Mouse (Mus musculus) hindbrain, embryonic 13.5 days (tissue): Measurements from ENCODE around the gene Cbr1. TPM values are rescaled to one million over a fixed set of nuclear protein-coding genes. Genes with fewer than 3 reads are reported as not detected.

Experiments used
- ATAC-seq: fragments of 200-750 bp; cut with Nextera tagmentation; 2 replicates; pipeline ENCODE4 v1.8.0; 2017; ENCODE audit warnings: moderate TSS enrichment; ENCODE audit not compliant: low FRiP score
- H3K27ac ChIP-seq: fragments of 300-500 bp; sonication (generic); 2 replicates; pipeline ENCODE4 v1.5.1; 2015; ENCODE audit warnings: inconsistent platforms, mild to moderate bottlenecking, moderate library complexity
- H3K27me3 ChIP-seq: fragments of 300-500 bp; sonication (generic); 2 replicates; pipeline ENCODE4 v1.6.1; 2015; ENCODE audit warnings: mild to moderate bottlenecking, inconsistent platforms
- H3K36me3 ChIP-seq: fragments of 300-500 bp; sonication (generic); 2 replicates; pipeline ENCODE4 v1.6.1; 2015; ENCODE audit warnings: mild to moderate bottlenecking, inconsistent platforms
- H3K4me1 ChIP-seq: fragments of 300-500 bp; sonication (generic); replicated peaks from 2 replicates; pipeline ENCODE4 v1.6.1; 2015; ENCODE audit warnings: inconsistent platforms
- H3K4me2 ChIP-seq: fragments of 300-500 bp; sonication (generic); 2 replicates; pipeline ENCODE4 v1.6.1; 2015; ENCODE audit warnings: inconsistent platforms, mild to moderate bottlenecking, moderate library complexity
- H3K4me3 ChIP-seq: fragments of 300-500 bp; sonication (generic); 2 replicates; pipeline ENCODE4 v1.5.1; 2015; ENCODE audit warnings: mild to moderate bottlenecking, inconsistent platforms
- H3K9ac ChIP-seq: fragments of 300-500 bp; sonication (generic); 2 replicates; pipeline ENCODE4 v1.6.1; 2015; ENCODE audit warnings: mild to moderate bottlenecking, inconsistent platforms
- H3K9me3 ChIP-seq: fragments of 300-500 bp; sonication (generic); 2 replicates; pipeline ENCODE4 v1.6.1; 2016; ENCODE audit warnings: inconsistent platforms
- WGBS: fragments of 180-500 bp; shearing (Covaris S2); methylation state at CpG from one replicate; pipeline ENCODE4 v1.1.7; 2015; 5-methylcytosine and 5-hydroxymethylcytosine counted together
- polyA plus RNA-seq: library from polyadenylated mRNA; unstranded; fragments of >200 nt; fragmentation: Nextera tagmentation; extraction: Ambion mirVana; gene quantifications from 2 replicates; pipeline ENCODE4 v1.2.1, GENCODE M21; 2015

The Cbr1 gene
- polyA plus RNA-seq = 150 and 162 TPM in 2 replicates

- Histone ChIP-seq H3K4me1 (peaks cover 38% of the 10 kb centered on the region), H3K9me3 (no peaks in the 10 kb centered on the region), H3K27ac (peak within 1 kb of the TSS; percentile 96), H3K9ac (peak within 1 kb of the TSS; percentile 79), H3K4me3 (peak within 1 kb of the TSS; percentile 63), H3K27me3 (peaks cover 3% of the 10 kb centered on the region; the same call in 1 of the 2 replicates), H3K4me2 (peak within 1 kb of the TSS; percentile 80), H3K36me3 (peaks cover 11% of the 10 kb centered on the region)
- ATAC-seq = no peak
- 60% methylated on average over 4 of the region's 4 CpGs for WGBS
Measured at GRCm38 (mm10) chr16:93605553-93605952, at the start of gene Cbr1. Cbr1 (plus strand) TSS chr16:93605853.

GRCm38 (mm10) chr16:93557646-93558045 lies 48.0 kb upstream of the Cbr1 start:
- Histone ChIP-seq H3K27me3 (0 out of 2 replicates have a peak, but pooled peaks cover 7% of the 10 kb centered on the region), H3K9ac (no peak overlapping the region), H3K4me1 (0 out of 2 replicates have a peak, but pooled peaks cover 4% of the 10 kb centered on the region), H3K36me3 (no peaks in the 10 kb centered on the region), H3K4me3 (no peak overlapping the region), H3K9me3 (no peaks in the 10 kb centered on the region), H3K27ac (no peak overlapping the region), H3K4me2 (no peak overlapping the region)
- ATAC-seq = no peak
- WGBS = 74% methylated on average over 8 of the region's 8 CpGs

- ATAC-seq = no peak
- no peak overlapping the region for H3K27ac ChIP-seq
- H3K36me3 ChIP-seq = no peaks in the 10 kb centered on the region
- 0 out of 2 replicates have a peak, but pooled peaks cover 4% of the 10 kb centered on the region for H3K4me1 ChIP-seq
- no peak overlapping the region for H3K9ac ChIP-seq
- H3K4me3 ChIP-seq = no peak overlapping the region
- WGBS = 18% methylated on average over 12 of the region's 12 CpGs
- H3K27me3 ChIP-seq = 0 out of 2 replicates have a peak, but pooled peaks cover 7% of the 10 kb centered on the region
- no peak overlapping the region for H3K4me2 ChIP-seq
- no peaks in the 10 kb centered on the region for H3K9me3 ChIP-seq
Measured at GRCm38 (mm10) chr16:93558499-93558898, 47.2 kb upstream of the Cbr1 start.

GRCm38 (mm10) chr16:93572383-93572782 lies 33.3 kb upstream of the Cbr1 start:
- Histone ChIP-seq H3K9me3 (no peaks in the 10 kb centered on the region), H3K36me3 (no peaks in the 10 kb centered on the region), H3K9ac (no peak overlapping the region), H3K27ac (no peak overlapping the region), H3K4me1 (peaks cover 12% of the 10 kb centered on the region), H3K4me3 (no peak overlapping the region), H3K27me3 (no peaks in the 10 kb centered on the region), H3K4me2 (no peak overlapping the region)
- WGBS = 94% methylated on average over 6 of the region's 6 CpGs
- ATAC-seq = no peak

GRCm38 (mm10) chr16:93573434-93573833 lies 32.2 kb upstream of the Cbr1 start:
- H3K9me3 ChIP-seq = no peaks in the 10 kb centered on the region
- whole genome bisulfite sequencing = 95% methylated on average over 5 of the region's 5 CpGs
- no peaks in the 10 kb centered on the region for H3K36me3 ChIP-seq
- no peak overlapping the region for H3K4me2 ChIP-seq
- no peak overlapping the region for H3K27ac ChIP-seq
- peaks cover 12% of the 10 kb centered on the region for H3K4me1 ChIP-seq
- H3K4me3 ChIP-seq = no peak overlapping the region
- ATAC-seq = no peak
- no peak overlapping the region for H3K9ac ChIP-seq
- no peaks in the 10 kb centered on the region for H3K27me3 ChIP-seq

GRCm38 (mm10) chr16:93574521-93575191 lies 31.0 kb upstream of the Cbr1 start:
- H3K27me3 ChIP-seq = no peaks in the 10 kb centered on the region
- H3K36me3 ChIP-seq = no peaks in the 10 kb centered on the region
- no peak overlapping the region for H3K4me2 ChIP-seq
- H3K4me3 ChIP-seq = no peak overlapping the region
- H3K27ac ChIP-seq = no peak overlapping the region
- peak; percentile 49; the same call in 1 of the 2 replicates for ATAC-seq
- H3K4me1 ChIP-seq = peaks cover 12% of the 10 kb centered on the region
- H3K9ac ChIP-seq = no peak overlapping the region
- no peaks in the 10 kb centered on the region for H3K9me3 ChIP-seq
- 44% methylated on average over 18 of the region's 18 CpGs for WGBS

GRCm38 (mm10) chr16:93575574-93575973 lies 30.1 kb upstream of the Cbr1 start:
- Histone ChIP-seq H3K9me3 (no peaks in the 10 kb centered on the region), H3K4me1 (peaks cover 12% of the 10 kb centered on the region), H3K9ac (no peak overlapping the region), H3K4me2 (no peak overlapping the region), H3K4me3 (no peak overlapping the region), H3K27ac (no peak overlapping the region), H3K27me3 (no peaks in the 10 kb centered on the region), H3K36me3 (no peaks in the 10 kb centered on the region)
- 0 out of 2 replicates have a peak, but pooled peaks have one; percentile 28 for ATAC-seq
- 78% methylated on average over 5 of the region's 5 CpGs for WGBS

GRCm38 (mm10) chr16:93576412-93577082 lies 29.1 kb upstream of the Cbr1 start:
- H3K36me3 ChIP-seq = no peaks in the 10 kb centered on the region
- H3K4me3 ChIP-seq = no peak overlapping the region
- WGBS = 36% methylated on average over 14 of the region's 14 CpGs
- H3K4me2 ChIP-seq = no peak overlapping the region
- no peak for ATAC-seq
- H3K4me1 ChIP-seq = peaks cover 12% of the 10 kb centered on the region
- H3K9me3 ChIP-seq = no peaks in the 10 kb centered on the region
- no peaks in the 10 kb centered on the region for H3K27me3 ChIP-seq
- no peak overlapping the region for H3K27ac ChIP-seq
- H3K9ac ChIP-seq = no peak overlapping the region

- WGBS = 93% methylated on average over 8 of the region's 8 CpGs
- no peak for ATAC-seq
- Histone ChIP-seq H3K27ac (no peak overlapping the region), H3K27me3 (no peaks in the 10 kb centered on the region), H3K4me2 (no peak overlapping the region), H3K9me3 (no peaks in the 10 kb centered on the region), H3K36me3 (peaks cover 2% of the 10 kb centered on the region; the same call in 1 of the 2 replicates), H3K4me1 (peaks cover 12% of the 10 kb centered on the region), H3K9ac (no peak overlapping the region), H3K4me3 (no peak overlapping the region)
Measured at GRCm38 (mm10) chr16:93578346-93579005, 27.2 kb upstream of the Cbr1 start.

GRCm38 (mm10) chr16:93581125-93581524 lies 24.5 kb upstream of the Cbr1 start:
- Histone ChIP-seq H3K4me3 (no peak overlapping the region), H3K4me2 (no peak overlapping the region), H3K27ac (no peak overlapping the region), H3K9ac (no peak overlapping the region), H3K4me1 (peaks cover 4% of the 10 kb centered on the region; the same call in 1 of the 2 replicates), H3K9me3 (no peaks in the 10 kb centered on the region), H3K36me3 (peaks cover 26% of the 10 kb centered on the region), H3K27me3 (no peaks in the 10 kb centered on the region)
- WGBS = 76% methylated on average over 6 of the region's 6 CpGs
- no peak for ATAC-seq

- Histone ChIP-seq H3K36me3 (peaks cover 57% of the 10 kb centered on the region), H3K9ac (no peak overlapping the region), H3K4me2 (no peak overlapping the region), H3K4me1 (0 out of 2 replicates have a peak, but pooled peaks cover 6% of the 10 kb centered on the region), H3K27me3 (no peaks in the 10 kb centered on the region), H3K4me3 (no peak overlapping the region), H3K9me3 (no peaks in the 10 kb centered on the region), H3K27ac (no peak overlapping the region)
- WGBS = 92% methylated on average over 24 of the region's 24 CpGs
- ATAC-seq = no peak
Measured at GRCm38 (mm10) chr16:93584976-93585702, 20.5 kb upstream of the Cbr1 start.
